Mouse (Mus musculus) G1E (cell line): ENCODE data around the gene Ankrd40.

Experiments used
- CTCF ChIP-seq: IDR thresholded peaks from 2 replicates; pipeline ENCODE4 v1.5.1; 2012; ENCODE audit warnings: low read depth, low read length, inconsistent platforms, mixed read lengths
- GATA1 ChIP-seq: IDR thresholded peaks from 2 replicates; pipeline ENCODE4 v1.6.1; 2012; ENCODE audit warnings: borderline replicate concordance, low read length, inconsistent platforms, mixed read lengths
- GATA2 ChIP-seq: IDR thresholded peaks from 2 replicates; pipeline ENCODE4 v1.6.1; 2012; ENCODE audit warnings: low read depth, low read length, inconsistent platforms, borderline replicate concordance
- POLR2AphosphoS5 ChIP-seq: IDR thresholded peaks from 2 replicates; pipeline ENCODE4 v1.6.1; 2012; ENCODE audit warnings: low read depth, low read length, inconsistent platforms; ENCODE audit not compliant: insufficient replicate concordance
- TAL1 ChIP-seq: conservative IDR thresholded peaks from 2 replicates; pipeline ENCODE4 v1.6.1; 2012; ENCODE audit warnings: low read depth, low read length, inconsistent platforms, mixed read lengths

GRCm38 (mm10) chr11:94365340-94365739, 37.5 kb downstream of the Ankrd40 start:
- TF ChIP-seq CTCF (no peak), GATA1 (no peak), TAL1 (no peak), POLR2AphosphoS5 (no peak), GATA2 (no peak)
